Mouse (Mus musculus): ENCODE measurements around the gene Pitpnm1. TPM values are rescaled to one million over a fixed set of nuclear protein-coding genes. Genes with fewer than 3 reads are reported as not detected.

Gene Pitpnm1
- polyA plus RNA-seq, 1 experiment from 2014 or later, result 6.4 TPM

DNA sequence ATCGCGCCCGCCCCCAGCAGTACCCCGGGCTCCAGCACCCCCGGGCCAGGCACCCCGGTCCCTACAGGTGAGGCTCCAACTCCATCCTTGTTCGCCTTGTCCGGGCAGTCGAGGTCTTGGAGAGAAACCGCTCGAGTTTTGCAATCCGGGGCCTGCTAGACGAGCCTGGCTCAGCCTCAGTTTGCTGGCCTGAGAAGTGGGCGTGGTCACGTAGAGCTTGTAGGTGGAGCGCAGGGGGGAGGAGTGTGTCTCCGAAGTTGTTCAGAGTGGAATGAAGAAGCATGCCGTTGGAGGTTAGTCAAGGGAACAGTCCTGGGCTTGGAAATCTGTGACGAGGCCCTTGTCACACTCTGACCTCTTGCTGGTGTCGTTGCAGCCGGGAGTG, 2.4 kb upstream of the Pitpnm1 start:
- Histone ChIP-seq H3K4me3 (peak overlapping the region; percentile 64), H3K9me3 (no peaks in the 10 kb centered on the region), H3K27me3 (peaks cover 36% of the 10 kb centered on the region), H3K4me2 (peak overlapping the region; percentile 81), H3K36me3 (no peaks in the 10 kb centered on the region), H3K4me1 (peaks cover 50% of the 10 kb centered on the region), H3K9ac (peak overlapping the region; percentile 57), H3K27ac (peak overlapping the region; percentile 76)
- peak; percentile 12 for ATAC-seq (ENCODE audit: insufficient number of reproducible peaks, insufficient read depth, low FRiP score, low TSS enrichment, low read depth)
- WGBS, result 1% methylated on average over 21 of the region's 21 CpGs

DNA sequence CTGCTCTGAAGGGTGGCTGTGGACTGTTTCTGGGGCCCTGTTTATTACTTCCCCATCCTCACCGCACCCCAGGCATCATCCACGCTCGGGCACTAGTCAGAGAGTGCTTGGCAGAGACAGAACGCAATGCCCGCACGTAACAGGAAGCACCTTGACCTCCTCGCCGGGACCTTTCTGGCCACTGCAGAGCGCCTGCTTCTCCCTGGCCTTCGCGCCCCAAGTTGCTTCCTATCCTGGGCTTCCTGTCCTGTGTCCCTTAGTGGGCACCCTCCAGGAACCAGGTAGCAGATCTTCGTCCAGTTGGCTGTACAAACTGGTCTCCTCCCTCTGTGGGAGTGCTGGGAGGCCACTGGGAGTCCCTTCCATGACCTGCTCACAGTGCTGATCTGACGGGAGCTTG, 1.4 kb upstream of the Pitpnm1 start:
- Histone ChIP-seq H3K4me2 (peak overlapping the region; percentile 81; the same call in 1 of the 2 replicates), H3K4me1 (peaks cover 50% of the 10 kb centered on the region), H3K27ac (no peak overlapping the region), H3K36me3 (no peaks in the 10 kb centered on the region), H3K9me3 (no peaks in the 10 kb centered on the region), H3K9ac (peak overlapping the region; percentile 16; the same call in 1 of the 2 replicates), H3K4me3 (no peak overlapping the region), H3K27me3 (peaks cover 44% of the 10 kb centered on the region)
- no peak for ATAC-seq (ENCODE audit: insufficient number of reproducible peaks, insufficient read depth, low FRiP score, low TSS enrichment, low read depth)
- 89% methylated on average over 13 of the region's 13 CpGs for WGBS

DNA sequence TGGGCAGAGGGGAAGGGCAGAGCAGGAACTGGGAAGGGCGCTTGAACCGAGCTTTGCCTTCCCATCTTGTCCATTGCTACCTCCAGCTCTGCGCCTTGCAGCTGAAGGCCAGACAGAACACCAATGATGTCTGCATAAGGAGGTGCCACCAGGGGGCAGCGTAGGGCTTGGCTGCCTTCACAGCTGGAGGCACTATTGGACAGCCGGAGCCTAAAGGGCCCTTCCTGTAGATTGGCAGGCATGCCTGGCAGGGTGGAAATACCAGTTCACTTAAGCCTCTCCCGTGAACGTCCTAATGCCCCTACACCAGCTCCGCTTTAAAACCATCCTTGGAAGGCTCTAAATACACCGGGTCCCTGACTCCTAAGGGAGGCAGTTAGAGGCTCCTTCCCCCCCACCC, 742 bp upstream of the Pitpnm1 start:
- Histone ChIP-seq H3K27ac (no peak overlapping the region), H3K4me2 (peak overlapping the region; percentile 93), H3K27me3 (peaks cover 44% of the 10 kb centered on the region), H3K9ac (no peak overlapping the region), H3K4me3 (peak overlapping the region; percentile 51; the same call in 1 of the 2 replicates), H3K36me3 (no peaks in the 10 kb centered on the region), H3K4me1 (peaks cover 50% of the 10 kb centered on the region), H3K9me3 (no peaks in the 10 kb centered on the region)
- ATAC-seq (ENCODE audit: insufficient number of reproducible peaks, insufficient read depth, low FRiP score, low TSS enrichment, low read depth), result no peak
- 7% methylated on average over 9 of the region's 9 CpGs for WGBS

DNA sequence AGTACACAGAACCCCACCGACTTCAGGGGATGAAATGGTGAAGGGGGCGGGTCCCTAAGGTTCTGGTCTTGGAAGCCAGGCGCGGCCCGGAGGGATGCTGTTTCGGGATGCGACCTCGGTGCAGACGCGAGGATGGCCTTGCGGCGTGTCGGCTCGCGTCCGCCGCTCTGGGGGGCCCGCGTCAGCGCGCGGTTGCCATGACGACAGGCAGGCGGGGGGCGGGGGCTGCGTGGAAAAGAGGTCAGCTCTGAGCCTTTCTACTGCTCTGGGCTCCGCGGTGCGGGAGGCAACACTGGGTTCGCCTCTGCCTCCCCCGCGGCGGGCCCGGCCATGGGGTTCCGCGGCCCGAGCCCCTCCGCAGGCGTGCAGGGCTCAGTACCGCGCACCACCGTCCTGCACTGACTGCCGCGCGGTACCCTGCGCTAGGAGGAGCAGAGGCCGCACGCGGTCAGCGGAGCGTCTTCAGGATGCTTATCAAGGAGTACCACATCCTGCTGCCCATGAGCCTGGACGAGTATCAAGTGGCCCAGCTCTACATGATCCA, 992 bp downstream of the Pitpnm1 start:
- H3K4me2 ChIP-seq, result peak overlapping the region; percentile 93
- H3K4me1 ChIP-seq, result peaks cover 50% of the 10 kb centered on the region
- H3K36me3 ChIP-seq, result no peaks in the 10 kb centered on the region
- peak overlapping the region; percentile 72 for H3K9ac ChIP-seq
- no peak overlapping the region for H3K27ac ChIP-seq
- peaks cover 44% of the 10 kb centered on the region for H3K27me3 ChIP-seq
- WGBS, result under 1% methylated on average over 52 of the region's 52 CpGs
- ATAC-seq (ENCODE audit: insufficient number of reproducible peaks, insufficient read depth, low FRiP score, low TSS enrichment, low read depth), result no peak
- H3K4me3 ChIP-seq, result peak overlapping the region; percentile 51
- H3K9me3 ChIP-seq, result no peaks in the 10 kb centered on the region

DNA sequence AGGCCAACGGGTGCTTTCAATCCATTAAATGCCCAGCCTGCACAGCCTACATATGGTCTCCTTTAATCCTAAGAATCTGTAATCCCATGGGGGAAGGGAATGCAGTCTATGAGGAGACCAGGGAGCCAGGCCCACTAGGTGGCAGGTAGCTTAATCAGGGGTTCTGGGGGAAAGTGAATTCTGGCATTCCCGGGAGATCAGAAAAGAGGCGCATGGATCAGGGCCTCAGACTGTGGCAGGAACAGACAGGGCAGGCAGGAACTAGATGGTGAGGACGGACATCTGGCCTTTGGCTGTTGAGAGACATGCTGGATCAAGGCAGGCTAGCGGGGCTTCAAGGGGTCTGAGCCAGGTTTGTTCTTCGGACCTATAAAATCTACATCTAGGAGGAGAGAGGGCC, 1.7 kb downstream of the Pitpnm1 start:
- WGBS, result 55% methylated on average over 6 of the region's 6 CpGs
- peaks cover 44% of the 10 kb centered on the region for H3K27me3 ChIP-seq
- peak overlapping the region; percentile 72; the same call in 1 of the 2 replicates for H3K9ac ChIP-seq
- no peak overlapping the region for H3K27ac ChIP-seq
- H3K36me3 ChIP-seq, result no peaks in the 10 kb centered on the region
- peaks cover 44% of the 10 kb centered on the region for H3K4me1 ChIP-seq
- peak overlapping the region; percentile 51 for H3K4me3 ChIP-seq
- H3K4me2 ChIP-seq, result peak overlapping the region; percentile 93
- no peak for ATAC-seq (ENCODE audit: insufficient number of reproducible peaks, insufficient read depth, low FRiP score, low TSS enrichment, low read depth)
- no peaks in the 10 kb centered on the region for H3K9me3 ChIP-seq

DNA sequence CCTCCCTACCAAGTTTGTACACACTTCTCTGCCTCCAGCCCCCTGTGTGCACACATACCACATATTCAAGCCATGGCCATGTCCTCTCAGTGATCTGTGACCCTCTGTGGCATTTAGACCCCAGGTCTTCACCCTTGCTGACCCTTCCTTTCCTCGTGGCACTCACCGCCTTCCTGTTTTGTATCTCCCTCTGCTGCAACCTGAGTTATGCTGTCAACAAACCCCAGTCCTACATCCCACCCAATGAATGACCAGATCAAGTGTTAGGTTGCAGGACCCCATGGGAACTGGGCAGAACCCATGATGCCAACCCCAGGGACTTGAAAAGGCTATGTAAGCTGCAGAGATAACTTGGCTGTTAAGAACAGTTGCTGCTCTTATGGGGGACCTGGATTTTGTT, 2.3 kb downstream of the Pitpnm1 start:
- Histone ChIP-seq H3K27me3 (peaks cover 44% of the 10 kb centered on the region), H3K27ac (no peak overlapping the region), H3K36me3 (no peaks in the 10 kb centered on the region), H3K4me1 (peaks cover 42% of the 10 kb centered on the region), H3K4me3 (no peak overlapping the region), H3K9ac (no peak overlapping the region), H3K9me3 (no peaks in the 10 kb centered on the region), H3K4me2 (no peak overlapping the region)
- ATAC-seq (ENCODE audit: insufficient number of reproducible peaks, insufficient read depth, low FRiP score, low TSS enrichment, low read depth), result no peak
- 80% methylated on average over 2 of the region's 2 CpGs for WGBS

DNA sequence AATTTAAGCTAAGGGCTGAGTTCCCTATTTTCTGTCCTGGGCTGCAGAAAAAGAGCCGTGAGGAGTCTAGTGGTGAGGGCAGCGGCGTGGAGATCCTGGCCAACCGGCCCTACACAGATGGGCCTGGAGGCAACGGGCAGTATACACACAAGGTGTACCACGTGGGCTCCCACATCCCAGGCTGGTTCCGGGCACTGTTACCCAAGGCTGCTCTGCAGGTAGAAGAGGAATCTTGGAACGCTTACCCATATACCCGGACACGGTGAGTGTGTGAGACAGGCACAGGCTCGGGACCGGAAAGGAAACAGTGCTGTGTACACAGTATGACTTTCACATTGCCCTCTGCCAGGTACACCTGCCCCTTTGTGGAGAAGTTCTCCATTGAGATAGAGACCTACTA, 2.8 kb downstream of the Pitpnm1 start:
- H3K9ac ChIP-seq, result no peak overlapping the region
- no peaks in the 10 kb centered on the region for H3K9me3 ChIP-seq
- WGBS, result 93% methylated on average over 12 of the region's 12 CpGs
- H3K27ac ChIP-seq, result no peak overlapping the region
- H3K27me3 ChIP-seq, result peaks cover 44% of the 10 kb centered on the region
- no peak overlapping the region for H3K4me2 ChIP-seq
- no peaks in the 10 kb centered on the region for H3K36me3 ChIP-seq
- peaks cover 38% of the 10 kb centered on the region for H3K4me1 ChIP-seq
- no peak for ATAC-seq (ENCODE audit: insufficient number of reproducible peaks, insufficient read depth, low FRiP score, low TSS enrichment, low read depth)
- H3K4me3 ChIP-seq, result no peak overlapping the region

DNA sequence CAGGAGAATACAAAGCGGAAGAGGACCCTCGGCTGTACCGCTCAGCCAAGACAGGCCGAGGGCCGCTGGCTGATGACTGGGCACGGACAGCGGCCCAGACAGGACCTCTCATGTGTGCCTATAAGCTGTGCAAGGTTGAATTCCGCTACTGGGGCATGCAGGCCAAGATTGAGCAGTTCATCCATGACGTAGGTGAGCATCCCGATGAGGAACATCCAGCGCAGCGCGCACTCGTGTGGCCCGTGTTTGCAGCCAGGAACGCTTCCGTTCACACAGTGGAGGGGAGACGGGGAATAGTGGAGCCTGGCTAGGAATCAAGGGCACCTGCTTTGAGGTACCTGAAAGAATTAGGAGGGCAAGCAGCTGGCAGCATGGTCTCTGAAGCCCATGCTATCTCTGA, 3.5 kb downstream of the Pitpnm1 start:
- no peak for ATAC-seq (ENCODE audit: insufficient number of reproducible peaks, insufficient read depth, low FRiP score, low TSS enrichment, low read depth)
- H3K27ac ChIP-seq, result no peak overlapping the region
- H3K36me3 ChIP-seq, result no peaks in the 10 kb centered on the region
- H3K4me3 ChIP-seq, result no peak overlapping the region
- H3K4me1 ChIP-seq, result peaks cover 33% of the 10 kb centered on the region
- no peak overlapping the region for H3K4me2 ChIP-seq
- no peak overlapping the region for H3K9ac ChIP-seq
- no peaks in the 10 kb centered on the region for H3K9me3 ChIP-seq
- peaks cover 44% of the 10 kb centered on the region for H3K27me3 ChIP-seq
- WGBS, result 91% methylated on average over 18 of the region's 18 CpGs

DNA sequence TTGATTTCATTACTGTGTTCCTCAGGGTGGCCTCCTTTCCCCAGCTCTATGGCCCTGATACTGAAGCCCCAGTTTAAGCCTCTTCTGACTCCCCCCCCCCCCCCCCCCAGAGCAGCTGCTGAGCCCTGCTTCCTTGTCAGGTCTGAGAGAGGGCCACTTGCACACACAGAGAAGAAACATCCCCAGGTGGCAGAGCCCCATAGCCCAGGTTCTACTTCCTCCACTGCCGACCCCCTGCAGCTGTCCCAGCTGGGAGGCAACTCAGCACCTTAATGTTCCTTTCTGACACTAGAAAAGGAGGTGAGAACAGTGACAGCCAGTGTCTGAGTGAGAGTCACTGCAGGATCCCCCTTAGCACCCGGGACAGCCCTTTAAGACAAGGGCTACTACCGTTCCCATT, 4.0 kb downstream of the Pitpnm1 start:
- Histone ChIP-seq H3K9me3 (no peaks in the 10 kb centered on the region), H3K4me3 (no peak overlapping the region), H3K9ac (no peak overlapping the region), H3K4me1 (peaks cover 28% of the 10 kb centered on the region), H3K27me3 (peaks cover 44% of the 10 kb centered on the region), H3K27ac (no peak overlapping the region), H3K36me3 (no peaks in the 10 kb centered on the region), H3K4me2 (no peak overlapping the region)
- ATAC-seq (ENCODE audit: insufficient number of reproducible peaks, insufficient read depth, low FRiP score, low TSS enrichment, low read depth), result no peak
- WGBS, result 75% methylated on average over 3 of the region's 3 CpGs

DNA sequence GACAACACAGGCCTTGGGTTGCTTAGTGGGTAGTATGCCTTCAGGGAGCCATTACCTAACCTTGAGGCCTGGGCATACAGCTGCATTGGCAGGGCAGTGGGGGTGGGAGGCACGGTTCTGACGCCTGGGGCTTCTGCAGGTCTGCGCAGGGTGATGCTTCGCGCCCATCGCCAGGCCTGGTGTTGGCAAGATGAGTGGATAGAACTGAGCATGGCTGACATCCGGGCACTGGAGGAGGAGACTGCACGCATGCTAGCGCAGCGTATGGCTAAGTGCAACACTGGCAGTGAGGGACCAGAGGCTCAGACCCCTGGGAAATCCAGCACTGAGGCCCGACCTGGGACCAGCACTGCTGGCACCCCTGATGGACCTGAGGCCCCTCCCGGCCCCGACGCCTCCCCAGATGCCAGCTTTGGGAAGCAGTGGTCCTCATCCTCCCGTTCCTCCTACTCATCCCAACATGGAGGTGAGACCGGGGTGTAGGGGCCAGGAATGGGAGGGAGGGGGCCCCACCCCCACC, 4.9 kb downstream of the Pitpnm1 start:
- 91% methylated on average over 16 of the region's 16 CpGs for WGBS
- no peaks in the 10 kb centered on the region for H3K9me3 ChIP-seq
- no peak for ATAC-seq (ENCODE audit: insufficient number of reproducible peaks, insufficient read depth, low FRiP score, low TSS enrichment, low read depth)
- no peak overlapping the region for H3K27ac ChIP-seq
- peaks cover 35% of the 10 kb centered on the region for H3K27me3 ChIP-seq
- H3K4me1 ChIP-seq, result peaks cover 19% of the 10 kb centered on the region
- no peaks in the 10 kb centered on the region for H3K36me3 ChIP-seq
- H3K4me3 ChIP-seq, result no peak overlapping the region
- no peak overlapping the region for H3K9ac ChIP-seq
- H3K4me2 ChIP-seq, result no peak overlapping the region

DNA sequence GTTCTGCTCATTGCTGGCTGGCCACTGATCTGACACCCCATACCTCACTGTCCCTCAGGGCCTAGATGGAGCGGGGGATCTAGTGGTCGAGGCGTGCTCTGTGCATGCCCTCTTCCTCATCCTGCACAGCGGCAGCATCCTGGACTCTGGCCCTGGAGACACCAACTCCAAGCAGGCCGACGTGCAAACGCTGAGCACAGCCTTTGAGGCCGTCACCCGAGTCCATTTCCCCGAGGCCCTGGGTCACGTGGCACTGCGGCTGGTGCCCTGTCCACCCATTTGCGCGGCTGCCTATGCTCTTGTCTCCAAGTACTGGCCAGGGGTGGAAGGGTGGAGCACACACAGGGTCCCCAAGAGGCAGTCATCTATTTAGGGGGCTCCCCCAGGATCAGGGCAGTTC, 6.9 kb downstream of the Pitpnm1 start:
- Histone ChIP-seq H3K4me2 (no peak overlapping the region), H3K4me1 (no peaks in the 10 kb centered on the region), H3K4me3 (no peak overlapping the region), H3K27me3 (peaks cover 16% of the 10 kb centered on the region), H3K36me3 (peaks cover 4% of the 10 kb centered on the region; the same call in 1 of the 2 replicates), H3K9ac (no peak overlapping the region), H3K9me3 (no peaks in the 10 kb centered on the region), H3K27ac (no peak overlapping the region)
- no peak for ATAC-seq (ENCODE audit: insufficient number of reproducible peaks, insufficient read depth, low FRiP score, low TSS enrichment, low read depth)
- WGBS, result 86% methylated on average over 14 of the region's 14 CpGs

DNA sequence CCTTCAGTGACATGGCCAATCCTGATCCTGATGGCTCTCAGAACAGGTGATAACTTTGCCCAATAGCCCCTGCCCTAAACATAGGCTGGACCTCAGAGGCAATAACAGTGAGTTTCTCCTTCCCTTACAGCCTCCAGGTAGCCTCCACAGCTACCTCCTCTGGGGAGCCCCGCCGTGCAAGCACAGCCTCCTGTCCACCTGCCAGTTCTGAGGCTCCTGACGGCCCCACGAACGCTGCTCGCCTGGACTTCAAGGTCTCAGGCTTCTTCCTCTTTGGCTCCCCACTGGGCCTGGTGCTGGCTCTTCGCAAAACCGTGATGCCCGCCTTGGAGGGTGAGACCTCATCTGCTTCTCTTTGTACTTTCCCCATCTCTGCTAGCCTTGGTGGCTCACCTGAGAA, 8.7 kb downstream of the Pitpnm1 start:
- no peak for ATAC-seq (ENCODE audit: insufficient number of reproducible peaks, insufficient read depth, low FRiP score, low TSS enrichment, low read depth)
- no peak overlapping the region for H3K27ac ChIP-seq
- H3K27me3 ChIP-seq, result no peaks in the 10 kb centered on the region
- no peak overlapping the region for H3K4me3 ChIP-seq
- WGBS, result 86% methylated on average over 9 of the region's 9 CpGs
- H3K4me2 ChIP-seq, result no peak overlapping the region
- H3K4me1 ChIP-seq, result no peaks in the 10 kb centered on the region
- no peak overlapping the region for H3K9ac ChIP-seq
- H3K36me3 ChIP-seq, result peaks cover 23% of the 10 kb centered on the region
- no peaks in the 10 kb centered on the region for H3K9me3 ChIP-seq
